Mouse (Mus musculus) olfactory bulb, adult 2 months (tissue): Measurements from ENCODE around the gene Herc2.

Source experiments
- CTCF ChIP-seq: fragments of 200-500 bp; IDR thresholded peaks from 2 replicates; pipeline ENCODE4 v1.5.1; 2012; ENCODE audit warnings: low read depth, mild to moderate bottlenecking, low read length, moderate library complexity; ENCODE audit not compliant: insufficient read depth
- POLR2A ChIP-seq: fragments of 200-500 bp; IDR thresholded peaks from 2 replicates; pipeline ENCODE4 v1.6.1; 2012; ENCODE audit warnings: mild to moderate bottlenecking, low read depth, low read length, moderate library complexity; ENCODE audit not compliant: insufficient read depth

DNA sequence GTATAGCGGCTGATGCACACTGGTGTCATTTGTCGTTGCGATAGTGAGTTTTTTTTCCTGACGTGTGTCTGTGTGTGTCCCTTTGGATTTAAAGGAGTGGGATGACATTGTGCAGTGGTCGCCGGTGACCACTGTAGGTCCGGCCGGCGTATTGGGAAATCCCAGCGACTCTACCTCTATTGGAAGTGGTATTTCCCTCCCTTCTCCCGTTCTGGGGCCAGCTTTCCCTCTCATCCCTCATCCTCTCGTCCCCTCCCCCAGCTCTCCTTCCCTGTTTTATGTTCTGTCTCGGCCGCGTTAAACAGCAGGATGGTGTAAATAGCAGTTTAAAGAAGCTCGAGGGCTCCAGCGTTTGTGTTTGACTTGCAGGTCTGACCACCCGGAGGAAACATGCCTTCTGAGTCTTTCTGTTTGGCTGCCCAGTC, 503 bp downstream of the Herc2 start:
- no peak for TF ChIP-seq CTCF
- no peak for TF ChIP-seq POLR2A
